Mouse (Mus musculus): ENCODE results near the gene 1700016H13Rik. TPM values are rescaled to one million over a fixed set of nuclear protein-coding genes. Genes with fewer than 3 reads are reported as not detected.

The 1700016H13Rik gene
- polyA plus RNA-seq, 1 experiment = not detected

DNA sequence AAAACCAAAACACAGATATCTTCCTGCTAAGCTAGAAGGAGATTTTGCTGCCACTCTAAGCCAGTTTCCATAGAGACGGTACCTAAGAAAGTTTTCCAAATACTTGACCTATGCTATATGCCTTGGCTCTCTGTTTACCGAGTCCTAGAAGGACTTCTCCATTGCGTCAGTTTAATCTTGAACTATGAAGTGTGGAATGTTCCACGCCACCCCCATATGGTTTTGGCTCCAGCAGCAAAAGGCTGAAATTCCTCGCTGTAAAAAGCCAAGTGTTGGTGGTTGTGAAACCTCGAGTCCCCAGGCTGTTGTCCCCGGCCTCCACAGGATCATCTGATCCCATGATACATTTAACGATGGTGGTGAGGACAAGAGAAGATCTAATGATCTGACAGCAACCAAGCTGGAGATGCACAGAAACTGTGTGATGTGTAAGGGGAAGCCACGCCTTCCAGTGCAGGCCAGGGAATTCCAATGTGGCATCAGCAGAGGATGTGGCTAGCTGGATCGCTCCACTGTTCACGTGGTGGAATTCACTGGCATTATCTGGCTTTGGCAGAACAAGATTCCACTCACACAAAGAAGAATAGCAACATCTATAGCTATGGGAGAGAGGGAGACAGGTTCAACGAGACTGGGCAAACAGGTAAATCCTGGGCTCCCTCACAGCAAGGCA lies 35.4 kb downstream of the 1700016H13Rik start:
- Histone ChIP-seq H3K27ac (ENCODE audit: insufficient read depth, low read depth, low read length) (no peak overlapping the region), H3K4me3 (ENCODE audit: insufficient read depth, low read depth, low read length) (no peak overlapping the region), H3K4me1 (ENCODE audit: control insufficient read depth, insufficient read depth, low read length) (no peaks in the 10 kb centered on the region)
- WGBS = 87% methylated on average over 12 of the region's 12 CpGs
- TF ChIP-seq CTCF (IDR thresholded peaks at IDR 0.05; ENCODE audit: insufficient read depth, low read depth, low read length) = no peak
- no peak for TF ChIP-seq POLR2A (IDR thresholded peaks at IDR 0.05; ENCODE audit: insufficient read depth, low read depth, low read length)

DNA sequence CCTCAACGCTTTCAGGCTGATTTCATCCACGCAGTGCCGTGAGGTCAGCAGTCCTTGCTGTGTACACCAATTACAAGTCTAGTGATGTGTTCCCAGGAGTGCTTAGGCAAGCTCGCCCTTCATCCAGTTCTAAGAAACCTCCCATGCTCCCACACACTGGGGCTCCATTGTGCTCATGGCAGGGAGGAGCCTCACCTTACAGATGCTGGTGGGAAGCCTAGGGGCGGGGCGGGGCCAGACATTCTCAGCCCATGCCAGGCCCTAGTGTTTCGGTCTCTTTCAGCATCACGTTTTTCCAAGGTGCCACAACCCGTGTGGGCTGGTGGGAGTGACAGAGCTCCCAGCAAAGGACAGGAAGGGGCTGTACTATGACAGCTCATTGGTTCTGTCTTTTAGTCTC lies 38.6 kb downstream of the 1700016H13Rik start:
- TF ChIP-seq POLR2A (IDR thresholded peaks at IDR 0.05; ENCODE audit: insufficient read depth, low read depth, low read length) (no peak), CTCF (IDR thresholded peaks at IDR 0.05; ENCODE audit: insufficient read depth, low read depth, low read length) (no peak)
- Histone ChIP-seq H3K4me3 (ENCODE audit: insufficient read depth, low read depth, low read length) (no peak overlapping the region), H3K4me1 (ENCODE audit: control insufficient read depth, insufficient read depth, low read length) (no peaks in the 10 kb centered on the region), H3K27ac (ENCODE audit: insufficient read depth, low read depth, low read length) (no peak overlapping the region)
- 68% methylated on average over 9 of the region's 9 CpGs for WGBS

DNA sequence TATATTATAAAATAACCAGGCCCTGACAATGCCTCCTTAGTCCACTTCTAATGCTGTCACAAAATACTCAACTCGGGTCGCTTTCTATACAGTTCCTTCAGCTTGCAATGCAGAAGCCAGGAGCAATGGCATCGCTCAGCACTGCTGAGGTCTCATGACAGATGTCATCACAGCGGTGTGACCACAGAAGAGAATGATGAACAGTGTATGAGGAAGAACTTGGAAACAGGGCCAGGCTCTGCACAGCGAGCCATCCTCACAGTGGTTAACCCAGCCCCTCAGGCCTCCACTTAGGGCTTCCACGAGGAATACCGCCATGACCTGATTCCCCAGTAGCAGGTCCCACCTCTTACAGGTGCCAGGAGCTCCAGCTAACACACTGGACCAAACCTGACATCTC lies 41.5 kb downstream of the 1700016H13Rik start:
- H3K4me1 ChIP-seq (ENCODE audit: control insufficient read depth, insufficient read depth, low read length) = no peaks in the 10 kb centered on the region
- no peak overlapping the region for H3K27ac ChIP-seq (ENCODE audit: insufficient read depth, low read depth, low read length)
- no peak for TF ChIP-seq CTCF (IDR thresholded peaks at IDR 0.05; ENCODE audit: insufficient read depth, low read depth, low read length)
- TF ChIP-seq POLR2A (IDR thresholded peaks at IDR 0.05; ENCODE audit: insufficient read depth, low read depth, low read length) = no peak
- no peak overlapping the region for H3K4me3 ChIP-seq (ENCODE audit: insufficient read depth, low read depth, low read length)
- WGBS = 94% methylated on average over 7 of the region's 7 CpGs

DNA sequence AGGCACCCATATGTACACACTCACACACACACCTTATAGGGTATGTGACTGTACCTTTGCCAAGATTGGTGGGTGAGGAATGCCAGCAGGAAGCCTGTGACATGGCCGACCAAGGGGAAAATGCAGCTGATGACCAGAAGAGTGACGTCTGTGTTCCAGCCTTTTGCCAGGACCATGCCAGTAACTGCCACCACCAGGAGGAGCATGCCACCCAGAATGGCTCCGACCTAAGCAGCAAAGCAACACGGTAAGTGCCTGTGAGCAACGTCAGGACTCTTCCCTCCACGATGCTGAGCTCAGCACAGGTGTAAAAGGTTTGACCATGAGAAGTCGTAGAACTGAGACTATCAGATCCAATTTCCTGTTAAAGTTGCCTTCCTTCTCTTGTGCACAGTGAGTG lies 43.5 kb downstream of the 1700016H13Rik start:
- Histone ChIP-seq H3K4me1 (ENCODE audit: control insufficient read depth, insufficient read depth, low read length) (no peaks in the 10 kb centered on the region), H3K27ac (ENCODE audit: insufficient read depth, low read depth, low read length) (no peak overlapping the region), H3K4me3 (ENCODE audit: insufficient read depth, low read depth, low read length) (no peak overlapping the region)
- WGBS = 88% methylated on average over 7 of the region's 7 CpGs
- TF ChIP-seq POLR2A (IDR thresholded peaks at IDR 0.05; ENCODE audit: insufficient read depth, low read depth, low read length) (no peak), CTCF (IDR thresholded peaks at IDR 0.05; ENCODE audit: insufficient read depth, low read depth, low read length) (no peak)

DNA sequence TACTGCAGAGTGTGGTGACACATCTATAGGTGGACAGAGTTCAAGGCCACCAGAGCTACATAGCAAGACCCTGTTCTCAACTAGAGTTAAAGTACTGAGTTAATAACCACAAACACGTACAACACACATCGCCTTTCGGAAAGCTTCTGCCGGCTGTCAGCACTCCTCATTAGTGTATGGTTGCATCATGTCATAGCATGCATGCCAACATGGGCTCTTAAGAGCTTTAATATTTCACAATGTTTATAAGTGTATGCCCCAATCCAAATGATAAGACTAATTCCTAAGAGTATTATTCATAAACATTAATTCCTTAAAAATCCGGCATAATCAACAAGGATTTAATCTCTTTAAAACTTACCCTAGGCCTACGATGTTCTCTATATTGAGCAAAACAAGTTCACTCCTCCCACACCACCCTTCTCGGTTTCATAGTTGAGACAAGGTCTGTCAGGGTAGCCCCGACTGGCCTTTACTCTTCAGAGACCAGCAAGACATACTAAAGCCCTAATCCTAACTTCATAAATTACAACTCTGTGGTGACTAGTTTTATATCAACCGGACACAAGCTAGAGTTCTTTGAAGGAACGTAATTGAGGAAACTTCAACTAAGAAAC lies 44.8 kb downstream of the 1700016H13Rik start:
- WGBS = 95% methylated on average over 10 of the region's 10 CpGs

DNA sequence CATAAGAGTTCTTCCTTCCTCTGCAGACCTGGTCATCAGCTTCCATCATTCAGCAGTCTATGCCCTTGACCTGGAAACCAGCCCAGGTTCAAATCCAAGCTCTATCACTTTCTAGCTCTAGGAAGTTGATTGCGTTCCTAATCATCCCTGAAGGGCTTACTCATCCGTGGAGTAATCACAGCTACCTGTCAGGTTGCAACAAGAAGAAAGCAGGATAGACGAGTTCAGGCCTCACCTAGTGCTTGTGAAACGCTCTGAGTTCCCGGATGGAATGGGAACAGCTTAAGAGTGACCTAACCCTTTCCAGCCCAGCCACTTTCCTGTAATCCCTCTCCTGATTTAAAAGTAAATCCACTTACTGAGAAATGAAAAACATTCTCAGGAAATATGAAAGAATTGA lies 45.7 kb downstream of the 1700016H13Rik start:
- 87% methylated on average over 5 of the region's 5 CpGs for WGBS
- Histone ChIP-seq H3K27ac (ENCODE audit: insufficient read depth, low read depth, low read length) (no peak overlapping the region), H3K4me3 (ENCODE audit: insufficient read depth, low read depth, low read length) (no peak overlapping the region), H3K4me1 (ENCODE audit: control insufficient read depth, insufficient read depth, low read length) (no peaks in the 10 kb centered on the region)
- TF ChIP-seq CTCF (IDR thresholded peaks at IDR 0.05; ENCODE audit: insufficient read depth, low read depth, low read length) (no peak), POLR2A (IDR thresholded peaks at IDR 0.05; ENCODE audit: insufficient read depth, low read depth, low read length) (no peak)

More for the DNA sequence above, 44.8 kb downstream of the 1700016H13Rik start:
- TF ChIP-seq POLR2A (IDR thresholded peaks at IDR 0.05; ENCODE audit: insufficient read depth, low read depth, low read length) (no peak), CTCF (IDR thresholded peaks at IDR 0.05; ENCODE audit: insufficient read depth, low read depth, low read length) (no peak)
- no peaks in the 10 kb centered on the region for H3K4me1 ChIP-seq (ENCODE audit: control insufficient read depth, insufficient read depth, low read length)
- no peak overlapping the region for H3K4me3 ChIP-seq (ENCODE audit: insufficient read depth, low read depth, low read length)
- no peak overlapping the region for H3K27ac ChIP-seq (ENCODE audit: insufficient read depth, low read depth, low read length)

DNA sequence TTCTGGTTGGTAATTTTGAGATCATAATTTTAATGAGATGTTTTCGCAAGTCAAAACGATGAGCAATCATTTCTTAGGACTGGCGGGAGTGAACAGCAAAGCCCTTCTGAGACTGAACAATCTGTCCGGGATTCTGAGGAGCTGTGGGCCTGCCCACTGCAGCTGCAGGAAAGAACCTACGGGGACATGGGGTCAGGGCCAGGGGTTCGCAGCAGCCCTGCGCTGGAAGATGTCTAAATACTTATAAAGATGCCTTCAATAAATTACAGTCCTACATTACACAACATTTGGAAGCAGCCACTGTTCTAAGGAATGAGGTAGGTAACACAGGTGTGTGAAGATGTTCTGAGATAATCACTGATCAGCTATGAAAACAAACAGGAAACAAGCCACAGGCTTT lies 50.1 kb downstream of the 1700016H13Rik start:
- H3K27ac ChIP-seq (ENCODE audit: insufficient read depth, low read depth, low read length) = no peak overlapping the region
- H3K4me3 ChIP-seq (ENCODE audit: insufficient read depth, low read depth, low read length) = no peak overlapping the region
- 83% methylated on average over 7 of the region's 7 CpGs for WGBS
- no peak for TF ChIP-seq POLR2A (IDR thresholded peaks at IDR 0.05; ENCODE audit: insufficient read depth, low read depth, low read length)
- TF ChIP-seq CTCF (IDR thresholded peaks at IDR 0.05; ENCODE audit: insufficient read depth, low read depth, low read length) = no peak
- H3K4me1 ChIP-seq (ENCODE audit: control insufficient read depth, insufficient read depth, low read length) = no peaks in the 10 kb centered on the region

DNA sequence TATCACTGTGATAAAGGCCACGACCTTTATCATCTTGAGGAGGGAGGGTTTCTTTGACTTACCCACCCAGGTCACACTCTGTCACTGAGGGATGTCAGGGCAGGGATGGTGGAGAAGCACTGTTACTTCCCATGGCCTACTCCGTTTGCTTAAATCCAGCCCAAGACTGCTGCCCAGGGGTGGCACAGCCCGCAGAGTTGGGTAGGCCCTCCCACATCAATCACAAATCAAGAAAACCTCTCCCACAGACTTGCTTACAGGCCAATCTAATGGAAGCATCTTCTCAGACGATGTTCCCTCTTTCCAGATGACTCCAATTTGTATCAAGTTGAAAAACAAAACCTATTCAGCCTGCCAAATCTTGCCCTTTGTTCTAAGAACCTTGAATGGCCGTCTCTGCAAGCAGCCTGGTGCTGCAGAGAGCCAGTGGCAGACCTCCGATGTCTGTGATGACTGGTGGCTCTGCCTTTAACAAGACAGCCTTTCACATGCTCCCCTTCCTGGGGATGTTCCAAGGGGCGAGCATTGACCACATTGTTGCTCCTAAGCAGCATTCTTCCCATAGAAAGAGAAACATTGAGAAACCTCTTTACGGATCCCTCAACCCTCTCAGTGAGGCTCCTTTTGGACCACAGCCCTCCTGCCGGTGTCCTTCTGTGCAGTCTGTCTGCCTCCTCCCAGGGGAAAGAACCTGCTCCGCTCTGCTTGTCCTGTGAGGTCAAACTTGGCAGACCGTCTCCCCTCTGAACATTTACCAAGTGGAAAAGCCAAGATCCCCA lies 52.5 kb downstream of the 1700016H13Rik start:
- Histone ChIP-seq H3K4me1 (ENCODE audit: control insufficient read depth, insufficient read depth, low read length) (no peaks in the 10 kb centered on the region), H3K27ac (ENCODE audit: insufficient read depth, low read depth, low read length) (no peak overlapping the region), H3K4me3 (ENCODE audit: insufficient read depth, low read depth, low read length) (no peak overlapping the region)
- no peak for TF ChIP-seq POLR2A (IDR thresholded peaks at IDR 0.05; ENCODE audit: insufficient read depth, low read depth, low read length)
- TF ChIP-seq CTCF (IDR thresholded peaks at IDR 0.05; ENCODE audit: insufficient read depth, low read depth, low read length) = no peak
- WGBS = 64% methylated on average over 11 of the region's 11 CpGs

DNA sequence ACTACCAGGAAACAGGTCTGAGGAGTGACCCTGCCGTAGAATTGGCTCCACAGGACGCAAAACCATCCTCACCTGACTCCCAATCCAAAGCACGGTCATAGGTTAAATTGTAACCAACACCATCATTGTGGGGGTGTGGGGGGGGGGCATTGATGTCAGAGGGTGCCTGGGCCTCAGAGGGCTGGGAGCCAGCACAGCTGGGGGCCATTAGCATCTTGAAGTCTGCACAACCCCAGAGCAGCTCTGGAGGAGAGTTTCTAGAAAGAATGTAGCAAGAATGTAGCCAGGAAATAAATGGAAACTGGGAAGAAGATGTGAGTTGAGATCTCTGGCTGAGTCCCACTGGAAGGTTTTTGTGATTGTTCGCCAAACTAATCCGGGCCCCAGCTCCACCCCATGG lies 56.9 kb downstream of the 1700016H13Rik start:
- Histone ChIP-seq H3K27ac (ENCODE audit: insufficient read depth, low read depth, low read length) (no peak overlapping the region), H3K4me1 (ENCODE audit: control insufficient read depth, insufficient read depth, low read length) (no peaks in the 10 kb centered on the region), H3K4me3 (ENCODE audit: insufficient read depth, low read depth, low read length) (no peak overlapping the region)
- no peak for TF ChIP-seq POLR2A (IDR thresholded peaks at IDR 0.05; ENCODE audit: insufficient read depth, low read depth, low read length)
- no peak for TF ChIP-seq CTCF (IDR thresholded peaks at IDR 0.05; ENCODE audit: insufficient read depth, low read depth, low read length)
- 85% methylated on average over 5 of the region's 5 CpGs for WGBS
